Mouse (Mus musculus) midbrain, embryonic 14.5 days (tissue): Measurements from ENCODE around the gene Gpr55. TPM values are rescaled to one million over a fixed set of nuclear protein-coding genes. Genes with fewer than 3 reads are reported as not detected.
A peak's percentile ranks its signal among the peaks of the same experiment; 100 is the strongest.

Experiments used
- ATAC-seq: fragments of 200-750 bp; cut with Nextera tagmentation; 2 replicates; pipeline ENCODE4 v1.8.0; 2017; ENCODE audit warnings: moderate number of reproducible peaks, moderate library complexity; ENCODE audit not compliant: low FRiP score, low TSS enrichment
- DNase-seq: peaks from one replicate; pipeline ENCODE4 v3.0.0-alpha.2; 2015
- H3K27ac ChIP-seq: fragments of 300-500 bp; sonication (generic); replicated peaks from 2 replicates; pipeline ENCODE4 v1.5.1; 2014; ENCODE audit warnings: mild to moderate bottlenecking, low read depth, low read length, moderate library complexity
- H3K27me3 ChIP-seq: fragments of 300-500 bp; sonication (generic); 2 replicates; pipeline ENCODE4 v1.6.1; 2014; ENCODE audit warnings: low read length, control low read depth, mixed read lengths; ENCODE audit not compliant: control insufficient read depth, insufficient read depth
- H3K36me3 ChIP-seq: fragments of 300-500 bp; sonication (generic); 2 replicates; pipeline ENCODE4 v1.6.1; 2014; ENCODE audit warnings: low read length, control low read depth; ENCODE audit not compliant: control insufficient read depth, insufficient read depth
- H3K4me1 ChIP-seq: fragments of 300-500 bp; sonication (generic); 2 replicates; pipeline ENCODE4 v1.6.1; 2014; ENCODE audit warnings: mild to moderate bottlenecking, antibody characterized with exemption, low read length, control low read depth; ENCODE audit not compliant: control insufficient read depth, insufficient read depth
- H3K4me2 ChIP-seq: fragments of 300-500 bp; sonication (generic); 2 replicates; pipeline ENCODE4 v1.6.1; 2014; ENCODE audit warnings: mild to moderate bottlenecking, low read length, moderate library complexity
- H3K4me3 ChIP-seq: fragments of 300-500 bp; sonication (generic); replicated peaks from 2 replicates; pipeline ENCODE4 v1.5.1; 2014; ENCODE audit warnings: low read depth, low read length
- H3K9ac ChIP-seq: fragments of 300-500 bp; sonication (generic); replicated peaks from 2 replicates; pipeline ENCODE4 v1.6.1; 2014; ENCODE audit warnings: mild to moderate bottlenecking, low read length, moderate library complexity
- H3K9me3 ChIP-seq: fragments of 300-500 bp; sonication (generic); 2 replicates; pipeline ENCODE4 v1.6.1; 2016; ENCODE audit warnings: low read length, control low read depth, mixed read lengths; ENCODE audit not compliant: control insufficient read depth
- WGBS: fragments of 180-500 bp; shearing (Covaris S2); extraction: QIAGEN DNeasy Blood & Tissue Kit; methylation state at CpG from one replicate; pipeline ENCODE4 v1.1.7; 2014; 5-methylcytosine and 5-hydroxymethylcytosine counted together
- polyA plus RNA-seq: library from polyadenylated mRNA; unstranded; fragments of >200 nt; fragmentation: Nextera tagmentation; extraction: Ambion mirVana; gene quantifications from 2 replicates; pipeline ENCODE4 v1.2.1, GENCODE M21; 2014

Gene Gpr55
- polyA plus RNA-seq, 1 experiment from 2014 or later, result 0.05 TPM

DNA sequence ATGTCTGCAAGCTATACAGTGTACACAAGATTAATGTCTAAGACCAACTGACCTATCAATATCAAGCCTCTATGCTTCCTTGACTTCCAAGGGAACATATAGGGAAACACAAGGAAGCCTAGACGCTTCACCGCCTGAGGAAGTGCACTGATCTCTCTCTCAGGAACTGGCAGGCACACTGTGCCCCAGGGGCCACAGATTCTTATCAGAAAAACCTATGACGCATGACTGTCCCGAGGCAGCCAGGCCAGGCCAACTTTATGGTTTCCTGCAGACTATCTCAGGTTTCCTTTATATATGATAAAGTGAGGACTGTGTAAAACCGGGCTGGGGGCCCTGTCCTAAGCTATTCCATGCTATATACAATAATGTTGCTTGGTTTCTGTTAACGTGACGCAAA is 41.2 kb downstream of the Gpr55 start:
- 87% methylated on average over 7 of the region's 7 CpGs for WGBS
- Histone ChIP-seq H3K36me3 (no peaks in the 10 kb centered on the region), H3K4me1 (peaks cover 37% of the 10 kb centered on the region), H3K27ac (no peak overlapping the region), H3K9me3 (no peaks in the 10 kb centered on the region), H3K9ac (no peak overlapping the region), H3K27me3 (no peaks in the 10 kb centered on the region), H3K4me2 (no peak overlapping the region), H3K4me3 (no peak overlapping the region)
- ATAC-seq (no peak), DNase-seq (no peak)

- Histone ChIP-seq H3K27me3 (no peaks in the 10 kb centered on the region), H3K9ac (no peak overlapping the region), H3K36me3 (no peaks in the 10 kb centered on the region), H3K4me1 (peaks cover 28% of the 10 kb centered on the region), H3K9me3 (no peaks in the 10 kb centered on the region), H3K4me2 (peak overlapping the region; percentile 13; the same call in 1 of the 2 replicates), H3K27ac (peak overlapping the region; percentile 84), H3K4me3 (no peak overlapping the region)
- 6% methylated on average over 4 of the region's 4 CpGs for WGBS
- peak; percentile 95 for DNase-seq
- peak; percentile 88 for ATAC-seq
These were observed 43.9 kb downstream of the Gpr55 start for GRCm38 (mm10) chr1:85916830-85917450.

- Histone ChIP-seq H3K4me3 (no peak overlapping the region), H3K27me3 (no peaks in the 10 kb centered on the region), H3K36me3 (no peaks in the 10 kb centered on the region), H3K4me1 (peaks cover 25% of the 10 kb centered on the region), H3K27ac (peak overlapping the region; percentile 84), H3K9ac (no peak overlapping the region), H3K4me2 (no peak overlapping the region), H3K9me3 (no peaks in the 10 kb centered on the region)
- no peak for ATAC-seq
- no peak for DNase-seq
These were observed 44.9 kb downstream of the Gpr55 start for GRCm38 (mm10) chr1:85915890-85916289.

- no peak overlapping the region for H3K4me3 ChIP-seq
- H3K4me1 ChIP-seq, result peaks cover 22% of the 10 kb centered on the region
- H3K36me3 ChIP-seq, result peaks cover 8% of the 10 kb centered on the region
- ATAC-seq (no peak), DNase-seq (no peak)
- whole genome bisulfite sequencing, result 94% methylated on average over 7 of the region's 7 CpGs
- no peaks in the 10 kb centered on the region for H3K9me3 ChIP-seq
- no peak overlapping the region for H3K27ac ChIP-seq
- no peak overlapping the region for H3K9ac ChIP-seq
- no peak overlapping the region for H3K4me2 ChIP-seq
- H3K27me3 ChIP-seq, result no peaks in the 10 kb centered on the region
These were observed 47.6 kb downstream of the Gpr55 start for GRCm38 (mm10) chr1:85913078-85913755.

GRCm38 (mm10) chr1:85908754-85909590 is 51.8 kb downstream of the Gpr55 start:
- no peaks in the 10 kb centered on the region for H3K9me3 ChIP-seq
- H3K36me3 ChIP-seq, result peaks cover 48% of the 10 kb centered on the region
- WGBS, result 66% methylated on average over 13 of the region's 13 CpGs
- no peak overlapping the region for H3K9ac ChIP-seq
- H3K4me1 ChIP-seq, result no peaks in the 10 kb centered on the region
- DNase-seq (no peak), ATAC-seq (no peak)
- H3K4me3 ChIP-seq, result no peak overlapping the region
- H3K27me3 ChIP-seq, result no peaks in the 10 kb centered on the region
- H3K27ac ChIP-seq, result 0 out of 2 replicates have a peak overlapping the region, but pooled peaks have one; percentile 20
- H3K4me2 ChIP-seq, result no peak overlapping the region

- ATAC-seq (no peak), DNase-seq (no peak)
- WGBS, result 94% methylated on average over 12 of the region's 12 CpGs
- Histone ChIP-seq H3K36me3 (peaks cover 60% of the 10 kb centered on the region), H3K27ac (no peak overlapping the region), H3K4me3 (no peak overlapping the region), H3K4me1 (peaks cover 12% of the 10 kb centered on the region), H3K27me3 (no peaks in the 10 kb centered on the region), H3K9ac (no peak overlapping the region), H3K9me3 (no peaks in the 10 kb centered on the region), H3K4me2 (no peak overlapping the region)
These were observed 53.9 kb downstream of the Gpr55 start for GRCm38 (mm10) chr1:85906892-85907291.

GRCm38 (mm10) chr1:85902108-85902561 is 58.7 kb downstream of the Gpr55 start:
- Histone ChIP-seq H3K9ac (no peak overlapping the region), H3K4me3 (no peak overlapping the region), H3K4me1 (peaks cover 58% of the 10 kb centered on the region), H3K36me3 (peaks cover 41% of the 10 kb centered on the region), H3K27ac (peak overlapping the region; percentile 66), H3K4me2 (no peak overlapping the region), H3K27me3 (no peaks in the 10 kb centered on the region), H3K9me3 (no peaks in the 10 kb centered on the region)
- DNase-seq (peak; percentile 80), ATAC-seq (peak; percentile 74; the same call in 1 of the 2 replicates)
- WGBS, result 31% methylated on average over 6 of the region's 7 CpGs

DNA sequence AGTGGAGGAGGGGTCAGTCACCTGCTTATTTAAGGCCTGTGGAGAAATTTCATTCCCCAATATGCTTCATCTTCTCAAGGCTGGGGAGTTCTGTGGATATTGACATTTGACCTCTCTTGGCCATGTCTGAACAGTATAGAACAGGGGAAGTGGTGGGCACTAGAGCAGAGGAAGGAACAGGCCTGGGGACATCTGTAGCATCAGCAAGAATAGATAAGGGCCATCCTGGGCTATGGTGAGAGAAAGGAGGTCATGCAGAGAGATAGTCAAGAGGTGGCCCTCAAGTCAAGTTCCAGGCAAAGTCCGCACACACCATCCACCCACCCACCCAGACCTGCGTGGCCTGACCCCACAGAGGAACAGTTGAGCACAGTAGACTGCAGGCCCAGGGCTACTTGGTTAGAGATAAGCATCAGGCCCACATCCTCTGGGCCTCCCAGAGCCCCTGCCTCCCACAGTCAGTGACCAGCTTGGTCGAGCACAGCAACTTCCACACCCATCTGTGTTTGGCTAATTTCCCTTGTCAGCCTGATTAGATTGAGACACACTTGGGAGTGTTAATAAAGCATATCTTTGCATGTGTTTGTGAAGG is 59.2 kb downstream of the Gpr55 start:
- H3K9me3 ChIP-seq, result no peaks in the 10 kb centered on the region
- H3K27me3 ChIP-seq, result no peaks in the 10 kb centered on the region
- WGBS, result 46% methylated on average over 3 of the region's 3 CpGs
- 0 out of 2 replicates have a peak, but pooled peaks have one; percentile 29 for ATAC-seq
- no peak overlapping the region for H3K4me3 ChIP-seq
- peaks cover 36% of the 10 kb centered on the region for H3K36me3 ChIP-seq
- peak overlapping the region; percentile 66; the same call in 1 of the 2 replicates for H3K27ac ChIP-seq
- peaks cover 63% of the 10 kb centered on the region for H3K4me1 ChIP-seq
- DNase-seq, result no peak
- H3K4me2 ChIP-seq, result no peak overlapping the region
- H3K9ac ChIP-seq, result no peak overlapping the region
